Mouse (Mus musculus): ENCODE measurements around the gene Tmem63a. TPM values are rescaled to one million over a fixed set of nuclear protein-coding genes. Genes with fewer than 3 reads are reported as not detected.

The Tmem63a gene
- total and polyA plus RNA-seq, 2 experiments, result 9.5 to 15.8 TPM

- WGBS, result 54% methylated on average over 20 of the region's 20 CpGs
- DNase-seq (ENCODE audit: extremely low read depth, low read depth, low spot score), result no peak
- H3K79me2 ChIP-seq (ENCODE audit: control insufficient read depth, insufficient read depth, low read length), result no peaks in the 10 kb centered on the region
- H3K4me3 ChIP-seq (ENCODE audit: insufficient read depth, low read depth, low read length), result no peak overlapping the region
- no peaks in the 10 kb centered on the region for H3K36me3 ChIP-seq (ENCODE audit: control insufficient read depth, insufficient read depth, low read length)
- H3K4me1 ChIP-seq (ENCODE audit: control insufficient read depth, insufficient read depth, low read length), result peaks cover 13% of the 10 kb centered on the region
- TF ChIP-seq CTCF (IDR thresholded peaks at IDR 0.05; ENCODE audit: low read depth, low read length), result no peak
- no peak for TF ChIP-seq POLR2A (IDR thresholded peaks at IDR 0.05; ENCODE audit: extremely low read depth, insufficient read depth, low read length)
- H3K27me3 ChIP-seq (ENCODE audit: control insufficient read depth, insufficient read depth, low read length), result no peaks in the 10 kb centered on the region
- H3K27ac ChIP-seq (replicated peaks; ENCODE audit: insufficient read depth, low read depth, low read length), result no peak overlapping the region
- H3K9ac ChIP-seq (ENCODE audit: low read depth, low read length), result no peak overlapping the region
These were observed 3.1 kb downstream of the Tmem63a start for GRCm38 (mm10) chr1:180945001-180945980.

- no peaks in the 10 kb centered on the region for H3K36me3 ChIP-seq (ENCODE audit: control insufficient read depth, insufficient read depth, low read length)
- H3K27ac ChIP-seq (replicated peaks; ENCODE audit: insufficient read depth, low read depth, low read length), result no peak overlapping the region
- WGBS, result 19% methylated on average over 6 of the region's 6 CpGs
- H3K9ac ChIP-seq (ENCODE audit: low read depth, low read length), result no peak overlapping the region
- no peaks in the 10 kb centered on the region for H3K27me3 ChIP-seq (ENCODE audit: control insufficient read depth, insufficient read depth, low read length)
- peaks cover 11% of the 10 kb centered on the region for H3K4me1 ChIP-seq (ENCODE audit: control insufficient read depth, insufficient read depth, low read length)
- DNase-seq (ENCODE audit: extremely low read depth, low read depth, low spot score), result peak; percentile 66
- H3K79me2 ChIP-seq (ENCODE audit: control insufficient read depth, insufficient read depth, low read length), result no peaks in the 10 kb centered on the region
- no peak overlapping the region for H3K4me3 ChIP-seq (ENCODE audit: insufficient read depth, low read depth, low read length)
- TF ChIP-seq POLR2A (IDR thresholded peaks at IDR 0.05; ENCODE audit: extremely low read depth, insufficient read depth, low read length) (no peak), CTCF (IDR thresholded peaks at IDR 0.05; ENCODE audit: low read depth, low read length) (no peak)
These were observed 4.3 kb downstream of the Tmem63a start for GRCm38 (mm10) chr1:180946448-180946847.

- H3K79me2 ChIP-seq (ENCODE audit: control insufficient read depth, insufficient read depth, low read length), result no peaks in the 10 kb centered on the region
- no peaks in the 10 kb centered on the region for H3K36me3 ChIP-seq (ENCODE audit: control insufficient read depth, insufficient read depth, low read length)
- H3K27ac ChIP-seq (replicated peaks; ENCODE audit: insufficient read depth, low read depth, low read length), result no peak overlapping the region; the same call in 1 of the 2 replicates
- H3K4me1 ChIP-seq (ENCODE audit: control insufficient read depth, insufficient read depth, low read length), result peaks cover 11% of the 10 kb centered on the region
- peak; percentile 100 for DNase-seq (ENCODE audit: extremely low read depth, low read depth, low spot score)
- H3K4me3 ChIP-seq (ENCODE audit: insufficient read depth, low read depth, low read length), result no peak overlapping the region
- WGBS, result 19% methylated on average over 6 of the region's 6 CpGs
- no peak for TF ChIP-seq POLR2A (IDR thresholded peaks at IDR 0.05; ENCODE audit: extremely low read depth, insufficient read depth, low read length)
- no peak for TF ChIP-seq CTCF (IDR thresholded peaks at IDR 0.05; ENCODE audit: low read depth, low read length)
- no peaks in the 10 kb centered on the region for H3K27me3 ChIP-seq (ENCODE audit: control insufficient read depth, insufficient read depth, low read length)
- H3K9ac ChIP-seq (ENCODE audit: low read depth, low read length), result no peak overlapping the region
These were observed 10.1 kb downstream of the Tmem63a start for GRCm38 (mm10) chr1:180952085-180952746.

- Histone ChIP-seq H3K36me3 (ENCODE audit: control insufficient read depth, insufficient read depth, low read length) (no peaks in the 10 kb centered on the region), H3K4me1 (ENCODE audit: control insufficient read depth, insufficient read depth, low read length) (peaks cover 11% of the 10 kb centered on the region), H3K9ac (ENCODE audit: low read depth, low read length) (no peak overlapping the region), H3K27me3 (ENCODE audit: control insufficient read depth, insufficient read depth, low read length) (no peaks in the 10 kb centered on the region), H3K27ac (replicated peaks; ENCODE audit: insufficient read depth, low read depth, low read length) (no peak overlapping the region), H3K79me2 (ENCODE audit: control insufficient read depth, insufficient read depth, low read length) (no peaks in the 10 kb centered on the region), H3K4me3 (ENCODE audit: insufficient read depth, low read depth, low read length) (no peak overlapping the region)
- 55% methylated on average over 5 of the region's 5 CpGs for WGBS
- DNase-seq (ENCODE audit: extremely low read depth, low read depth, low spot score), result no peak
- TF ChIP-seq CTCF (IDR thresholded peaks at IDR 0.05; ENCODE audit: low read depth, low read length) (no peak), POLR2A (IDR thresholded peaks at IDR 0.05; ENCODE audit: extremely low read depth, insufficient read depth, low read length) (no peak)
These were observed 10.7 kb downstream of the Tmem63a start for GRCm38 (mm10) chr1:180952808-180953207.

GRCm38 (mm10) chr1:180956401-180956800 lies 14.3 kb downstream of the Tmem63a start:
- no peak for DNase-seq (ENCODE audit: extremely low read depth, low read depth, low spot score)
- Histone ChIP-seq H3K79me2 (ENCODE audit: control insufficient read depth, insufficient read depth, low read length) (no peaks in the 10 kb centered on the region), H3K36me3 (ENCODE audit: control insufficient read depth, insufficient read depth, low read length) (no peaks in the 10 kb centered on the region; the same call in 1 of the 2 replicates), H3K27ac (replicated peaks; ENCODE audit: insufficient read depth, low read depth, low read length) (no peak overlapping the region), H3K4me1 (ENCODE audit: control insufficient read depth, insufficient read depth, low read length) (peaks cover 11% of the 10 kb centered on the region), H3K27me3 (ENCODE audit: control insufficient read depth, insufficient read depth, low read length) (no peaks in the 10 kb centered on the region), H3K4me3 (ENCODE audit: insufficient read depth, low read depth, low read length) (no peak overlapping the region), H3K9ac (ENCODE audit: low read depth, low read length) (no peak overlapping the region)
- WGBS, result 91% methylated on average over 8 of the region's 8 CpGs
- TF ChIP-seq POLR2A (IDR thresholded peaks at IDR 0.05; ENCODE audit: extremely low read depth, insufficient read depth, low read length), result no peak
- no peak for TF ChIP-seq CTCF (IDR thresholded peaks at IDR 0.05; ENCODE audit: low read depth, low read length)
